Mouse (Mus musculus): Measurements from ENCODE around the gene Rhd. TPM values are rescaled to one million over a fixed set of nuclear protein-coding genes. Genes with fewer than 3 reads are reported as not detected.

Rhd gene
- polyA plus RNA-seq, 1 experiment = 0.09 TPM

DNA sequence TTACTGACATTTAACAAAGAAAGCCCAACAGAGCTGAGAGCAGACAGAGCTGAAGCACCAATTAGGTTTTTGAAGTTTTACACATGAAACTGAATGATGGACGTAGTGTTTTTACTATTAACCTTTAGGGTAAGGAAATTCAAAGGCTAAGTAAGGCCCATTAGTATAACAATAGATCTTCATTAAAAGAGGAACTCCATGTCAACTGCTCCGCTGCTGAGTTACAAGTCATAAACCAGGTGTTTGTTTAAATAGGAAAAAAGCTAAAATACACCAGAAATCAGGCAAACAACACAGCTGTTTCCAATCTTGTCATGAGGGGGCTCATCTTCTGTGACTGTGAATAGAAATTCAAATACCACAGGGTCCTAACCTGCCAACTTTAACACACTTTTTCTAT is 13.1 kb upstream of the Rhd start:
- TF ChIP-seq POLR2A (IDR thresholded peaks at IDR 0.05; ENCODE audit: low read depth, low read length) (no peak), CTCF (conservative IDR thresholded peaks at IDR 0.05; ENCODE audit: insufficient read depth, insufficient read length, low read depth, low read length) (no peak)
- DNase-seq = no peak
- Histone ChIP-seq H3K27ac (ENCODE audit: insufficient read depth, low read depth, low read length) (no peak overlapping the region), H3K36me3 (ENCODE audit: control insufficient read depth, insufficient read depth, low read length) (no peaks in the 10 kb centered on the region), H3K4me3 (ENCODE audit: insufficient read depth, low read depth, low read length) (no peak overlapping the region), H3K27me3 (replicated peaks; ENCODE audit: control insufficient read depth, insufficient read depth, low read length) (no peaks in the 10 kb centered on the region), H3K4me1 (ENCODE audit: control insufficient read depth, insufficient read depth, low read length) (peaks cover 4% of the 10 kb centered on the region; the same call in 1 of the 2 replicates)
- 72% methylated on average over 2 of the region's 2 CpGs for WGBS

DNA sequence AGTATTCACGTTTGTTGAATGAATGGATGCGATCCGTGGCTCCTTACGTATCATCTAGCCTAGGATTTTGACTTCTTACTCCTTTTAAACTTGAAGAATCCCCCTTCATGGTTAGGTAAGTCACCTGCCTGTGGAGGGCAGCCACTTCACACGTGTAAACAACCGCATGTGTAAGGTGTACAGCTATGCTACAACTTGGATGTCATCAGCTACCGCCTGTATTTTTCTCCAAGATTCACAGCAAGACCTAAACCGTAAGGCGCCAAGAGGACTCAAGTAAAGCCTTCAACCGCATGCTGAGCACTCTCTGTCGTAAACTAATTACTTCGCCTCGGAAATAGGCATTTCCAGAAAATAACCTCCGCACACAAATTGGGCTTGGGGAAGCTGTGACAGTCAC is 12.5 kb upstream of the Rhd start:
- H3K4me3 ChIP-seq (ENCODE audit: insufficient read depth, low read depth, low read length) = peak overlapping the region; percentile 30; the same call in 1 of the 2 replicates
- DNase-seq = no peak
- H3K27me3 ChIP-seq (replicated peaks; ENCODE audit: control insufficient read depth, insufficient read depth, low read length) = no peaks in the 10 kb centered on the region
- no peaks in the 10 kb centered on the region for H3K36me3 ChIP-seq (ENCODE audit: control insufficient read depth, insufficient read depth, low read length)
- 20% methylated on average over 14 of the region's 14 CpGs for WGBS
- no peak overlapping the region for H3K27ac ChIP-seq (ENCODE audit: insufficient read depth, low read depth, low read length)
- H3K4me1 ChIP-seq (ENCODE audit: control insufficient read depth, insufficient read depth, low read length) = peaks cover 4% of the 10 kb centered on the region; the same call in 1 of the 2 replicates
- TF ChIP-seq POLR2A (IDR thresholded peaks at IDR 0.05; ENCODE audit: low read depth, low read length) = no peak
- no peak for TF ChIP-seq CTCF (conservative IDR thresholded peaks at IDR 0.05; ENCODE audit: insufficient read depth, insufficient read length, low read depth, low read length)

DNA sequence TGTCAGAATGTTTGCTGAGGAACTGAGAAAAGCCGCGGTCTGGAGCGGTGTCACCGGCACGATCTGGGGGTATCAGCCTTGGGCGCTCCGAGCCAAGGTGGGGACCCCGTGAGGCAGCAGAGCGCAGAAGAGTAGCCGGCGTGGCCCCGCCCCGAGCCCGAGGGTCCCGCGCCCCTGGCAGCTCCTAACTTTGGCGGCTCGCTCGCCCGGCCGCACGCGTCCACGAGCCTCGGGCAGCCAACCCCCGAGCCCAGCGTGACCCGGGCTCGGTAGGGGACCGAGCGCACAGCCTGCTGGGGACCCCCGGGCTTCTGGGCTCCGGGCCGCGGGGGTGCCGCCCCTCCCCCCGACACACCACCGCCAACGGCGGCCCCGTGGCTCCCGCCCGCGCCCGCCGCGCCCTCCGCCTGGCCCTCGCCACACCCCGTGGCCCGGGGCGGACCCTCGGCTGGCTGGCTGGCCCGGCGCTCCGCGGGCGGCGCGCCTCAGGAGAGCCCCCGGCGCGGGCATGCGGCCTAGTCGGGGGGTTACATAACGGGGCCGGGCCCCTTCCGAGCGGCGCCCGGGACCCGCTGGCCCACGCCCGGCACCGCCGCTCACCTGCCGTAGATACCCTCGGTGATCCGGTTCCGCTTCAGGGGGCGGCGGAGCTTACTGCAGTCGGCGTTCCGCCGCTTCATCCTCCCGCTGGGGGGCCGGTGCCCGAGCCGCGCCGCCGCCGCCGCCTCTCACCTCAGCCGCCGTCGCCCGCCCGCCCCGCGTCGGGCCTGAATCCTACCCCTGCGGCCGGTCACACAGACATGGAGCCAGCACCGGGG is 11.7 kb upstream of the Rhd start:
- DNase-seq = no peak
- Histone ChIP-seq H3K4me1 (ENCODE audit: control insufficient read depth, insufficient read depth, low read length) (peaks cover 4% of the 10 kb centered on the region; the same call in 1 of the 2 replicates), H3K36me3 (ENCODE audit: control insufficient read depth, insufficient read depth, low read length) (no peaks in the 10 kb centered on the region), H3K27me3 (replicated peaks; ENCODE audit: control insufficient read depth, insufficient read depth, low read length) (no peaks in the 10 kb centered on the region), H3K4me3 (ENCODE audit: insufficient read depth, low read depth, low read length) (peak overlapping the region; percentile 91), H3K27ac (ENCODE audit: insufficient read depth, low read depth, low read length) (peak overlapping the region; percentile 73)
- TF ChIP-seq POLR2A (IDR thresholded peaks at IDR 0.05; ENCODE audit: low read depth, low read length) (no peak), CTCF (conservative IDR thresholded peaks at IDR 0.05; ENCODE audit: insufficient read depth, insufficient read length, low read depth, low read length) (no peak)
- 1% methylated on average over 106 of the region's 106 CpGs for WGBS

DNA sequence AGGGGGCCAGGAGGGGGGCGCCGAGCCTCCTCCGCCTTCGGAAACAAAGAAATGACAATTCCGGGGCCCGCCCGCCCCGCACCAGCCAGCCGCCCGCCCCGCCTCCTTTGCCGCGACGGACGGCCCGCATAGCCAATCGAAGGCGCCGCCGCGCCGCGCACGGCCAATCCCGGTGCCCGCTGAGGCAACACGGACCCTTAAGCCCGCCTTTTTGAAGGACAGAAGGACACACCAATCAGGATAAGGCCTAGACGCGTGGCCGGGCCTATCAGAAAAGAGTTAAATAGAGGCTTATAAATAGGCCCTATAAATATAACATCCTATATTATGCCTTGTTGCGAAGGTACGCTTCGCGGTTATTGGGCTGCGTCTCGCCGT is 11.1 kb upstream of the Rhd start, which contains the start of gene Maco1:
Gene Maco1 (minus strand): TSS at position 87 of the 378 bp plus-strand sequence.
- Histone ChIP-seq H3K27me3 (replicated peaks; ENCODE audit: control insufficient read depth, insufficient read depth, low read length) (no peaks in the 10 kb centered on the region), H3K36me3 (ENCODE audit: control insufficient read depth, insufficient read depth, low read length) (no peaks in the 10 kb centered on the region), H3K4me1 (ENCODE audit: control insufficient read depth, insufficient read depth, low read length) (peaks cover 4% of the 10 kb centered on the region; the same call in 1 of the 2 replicates), H3K4me3 (ENCODE audit: insufficient read depth, low read depth, low read length) (peak within 1 kb of the TSS; percentile 91), H3K27ac (ENCODE audit: insufficient read depth, low read depth, low read length) (peak within 1 kb of the TSS; percentile 83)
- DNase-seq = peak; percentile 100
- WGBS = under 1% methylated on average over 38 of the region's 38 CpGs
- TF ChIP-seq POLR2A (IDR thresholded peaks at IDR 0.05; ENCODE audit: low read depth, low read length) = no peak
- TF ChIP-seq CTCF (conservative IDR thresholded peaks at IDR 0.05; ENCODE audit: insufficient read depth, insufficient read length, low read depth, low read length) = no peak

DNA sequence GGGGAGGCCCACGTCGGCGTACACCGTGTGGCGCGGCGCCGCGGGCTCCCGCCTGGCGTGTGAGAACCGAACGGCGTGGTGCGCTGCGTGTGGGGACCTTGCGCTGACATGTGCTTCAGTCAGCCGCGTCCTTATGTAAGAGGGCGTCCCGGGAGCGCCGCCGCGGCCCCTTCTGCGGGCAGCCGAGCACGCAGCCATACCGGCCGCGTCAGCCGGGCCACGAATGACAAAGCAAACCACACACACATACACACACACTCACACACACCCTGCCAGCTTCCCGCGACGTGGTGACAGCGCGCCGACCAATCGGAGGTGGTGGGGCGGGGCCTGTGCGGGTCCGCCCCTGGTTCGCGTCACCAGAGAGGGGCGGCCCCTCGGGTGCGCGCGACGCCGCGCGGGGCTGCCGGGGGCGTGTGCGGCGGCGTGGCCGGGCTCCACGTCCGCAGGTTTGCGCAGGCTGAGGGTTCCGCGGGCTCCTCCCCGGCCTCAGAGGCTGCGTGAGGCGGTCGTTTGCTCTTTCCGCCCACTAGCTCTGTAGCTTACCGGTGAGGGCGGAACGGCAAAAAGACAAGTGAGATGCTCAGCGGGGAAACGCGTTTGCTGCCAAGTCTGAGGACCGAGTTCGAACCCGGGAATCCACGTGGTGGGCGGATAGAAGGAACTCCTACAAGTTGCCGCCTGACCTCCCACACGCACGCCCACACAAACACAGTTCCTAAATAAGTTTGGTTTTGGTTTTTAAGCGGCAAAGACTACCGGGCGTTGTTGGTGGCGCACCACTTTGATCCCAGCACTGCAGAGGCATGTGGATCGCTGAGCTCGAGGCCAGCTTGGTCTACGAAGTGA is 10.5 kb upstream of the Rhd start:
- 1% methylated on average over 91 of the region's 91 CpGs for WGBS
- Histone ChIP-seq H3K36me3 (ENCODE audit: control insufficient read depth, insufficient read depth, low read length) (no peaks in the 10 kb centered on the region), H3K27ac (ENCODE audit: insufficient read depth, low read depth, low read length) (peak overlapping the region; percentile 83)

DNA sequence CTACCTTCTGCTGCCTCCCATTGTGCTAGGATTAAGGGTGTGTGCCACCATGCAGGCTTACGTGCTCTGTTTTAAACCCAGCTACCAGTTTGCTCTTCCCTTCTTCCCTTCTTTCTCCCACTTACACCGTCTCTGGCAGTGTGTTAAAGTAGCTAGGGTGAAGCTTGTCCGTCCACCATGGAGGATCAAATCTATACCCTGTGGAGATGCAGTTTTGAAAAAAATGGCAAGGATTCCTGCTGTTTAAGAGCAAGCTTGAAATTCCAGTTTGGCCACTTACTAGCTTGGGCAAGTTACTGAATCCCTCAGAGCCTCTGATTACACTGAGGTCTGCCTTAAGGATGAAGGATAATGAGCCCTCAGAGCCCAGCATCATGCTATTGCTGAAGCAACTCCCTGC is 9.0 kb upstream of the Rhd start:
- DNase-seq = no peak
- WGBS = 83% methylated on average over 3 of the region's 3 CpGs

More for the DNA sequence above, 10.5 kb upstream of the Rhd start:
- no peak for TF ChIP-seq CTCF (conservative IDR thresholded peaks at IDR 0.05; ENCODE audit: insufficient read depth, insufficient read length, low read depth, low read length)
- peak; percentile 25 for TF ChIP-seq POLR2A (IDR thresholded peaks at IDR 0.05; ENCODE audit: low read depth, low read length)
- no peaks in the 10 kb centered on the region for H3K27me3 ChIP-seq (replicated peaks; ENCODE audit: control insufficient read depth, insufficient read depth, low read length)
- peak overlapping the region; percentile 75 for H3K4me3 ChIP-seq (ENCODE audit: insufficient read depth, low read depth, low read length)
- DNase-seq = peak; percentile 96
- H3K4me1 ChIP-seq (ENCODE audit: control insufficient read depth, insufficient read depth, low read length) = peaks cover 4% of the 10 kb centered on the region; the same call in 1 of the 2 replicates

More for the DNA sequence above, 9.0 kb upstream of the Rhd start:
- H3K27ac ChIP-seq (ENCODE audit: insufficient read depth, low read depth, low read length) = no peak overlapping the region
- H3K36me3 ChIP-seq (ENCODE audit: control insufficient read depth, insufficient read depth, low read length) = no peaks in the 10 kb centered on the region
- H3K4me1 ChIP-seq (ENCODE audit: control insufficient read depth, insufficient read depth, low read length) = peaks cover 4% of the 10 kb centered on the region; the same call in 1 of the 2 replicates
- H3K27me3 ChIP-seq (replicated peaks; ENCODE audit: control insufficient read depth, insufficient read depth, low read length) = no peaks in the 10 kb centered on the region
- no peak overlapping the region for H3K4me3 ChIP-seq (ENCODE audit: insufficient read depth, low read depth, low read length)
- no peak for TF ChIP-seq CTCF (conservative IDR thresholded peaks at IDR 0.05; ENCODE audit: insufficient read depth, insufficient read length, low read depth, low read length)
- TF ChIP-seq POLR2A (IDR thresholded peaks at IDR 0.05; ENCODE audit: low read depth, low read length) = no peak

All from kidney, adult 2 months (tissue).